Mouse (Mus musculus) embryonic facial prominence, embryonic 15.5 days (tissue): ENCODE data around the gene Pik3r6. TPM values are rescaled to one million over a fixed set of nuclear protein-coding genes. Genes with fewer than 3 reads are reported as not detected.

Experiments
- ATAC-seq: fragments of 200-750 bp; cut with Nextera tagmentation; 2 replicates; pipeline ENCODE4 v1.8.0; 2017; ENCODE audit warnings: low read depth, moderate TSS enrichment; ENCODE audit not compliant: insufficient number of reproducible peaks, low FRiP score, low TSS enrichment
- H3K27ac ChIP-seq: fragments of 300-500 bp; sonication (generic); replicated peaks from 2 replicates; pipeline ENCODE4 v1.5.1; 2015; ENCODE audit warnings: mild to moderate bottlenecking, inconsistent platforms
- H3K27me3 ChIP-seq: fragments of 300-500 bp; sonication (generic); 2 replicates; pipeline ENCODE4 v1.6.1; 2015; ENCODE audit warnings: inconsistent platforms
- H3K36me3 ChIP-seq: fragments of 300-500 bp; sonication (generic); 2 replicates; pipeline ENCODE4 v1.6.1; 2015; ENCODE audit warnings: mild to moderate bottlenecking, inconsistent platforms
- H3K4me1 ChIP-seq: fragments of 300-500 bp; sonication (generic); 2 replicates; pipeline ENCODE4 v1.6.1; 2015; ENCODE audit warnings: inconsistent platforms
- H3K4me2 ChIP-seq: fragments of 300-500 bp; sonication (generic); replicated peaks from 2 replicates; pipeline ENCODE4 v1.6.1; 2015; ENCODE audit warnings: mild to moderate bottlenecking, inconsistent platforms
- H3K4me3 ChIP-seq: fragments of 300-500 bp; sonication (generic); replicated peaks from 2 replicates; pipeline ENCODE4 v1.5.1; 2015; ENCODE audit warnings: mild to moderate bottlenecking, inconsistent platforms
- H3K9ac ChIP-seq: fragments of 300-500 bp; sonication (generic); 2 replicates; pipeline ENCODE4 v1.6.1; 2015; ENCODE audit warnings: inconsistent platforms
- H3K9me3 ChIP-seq: fragments of 300-500 bp; sonication (generic); replicated peaks from 2 replicates; pipeline ENCODE4 v1.6.1; 2016; ENCODE audit warnings: inconsistent platforms
- WGBS: fragments of 180-500 bp; shearing (Covaris S2); methylation state at CpG from one replicate; pipeline ENCODE4 v1.1.7; 2015; 5-methylcytosine and 5-hydroxymethylcytosine counted together
- polyA plus RNA-seq: library from polyadenylated mRNA; unstranded; fragments of >200 nt; fragmentation: Nextera tagmentation; extraction: Ambion mirVana; gene quantifications from 2 replicates; pipeline ENCODE4 v1.2.1, GENCODE M21; 2015

Pik3r6 gene
- polyA plus RNA-seq, 1 experiment from 2014 or later, result 3.9 TPM

GRCm38 (mm10) chr11:68536026-68536425 lies 33.2 kb downstream of the Pik3r6 start:
- Histone ChIP-seq H3K27me3 (no peaks in the 10 kb centered on the region), H3K9me3 (no peaks in the 10 kb centered on the region), H3K36me3 (no peaks in the 10 kb centered on the region), H3K4me2 (no peak overlapping the region), H3K4me1 (no peaks in the 10 kb centered on the region; the same call in 1 of the 2 replicates), H3K4me3 (no peak overlapping the region), H3K27ac (no peak overlapping the region), H3K9ac (no peak overlapping the region)
- 57% methylated on average over 4 of the region's 4 CpGs for WGBS
- no peak for ATAC-seq

GRCm38 (mm10) chr11:68536465-68536864 lies 33.6 kb downstream of the Pik3r6 start:
- no peaks in the 10 kb centered on the region for H3K4me1 ChIP-seq
- ATAC-seq, result no peak
- H3K27me3 ChIP-seq, result no peaks in the 10 kb centered on the region
- no peaks in the 10 kb centered on the region for H3K9me3 ChIP-seq
- H3K9ac ChIP-seq, result no peak overlapping the region
- H3K4me3 ChIP-seq, result no peak overlapping the region
- no peak overlapping the region for H3K27ac ChIP-seq
- WGBS, result 22% methylated on average over 4 of the region's 4 CpGs
- H3K36me3 ChIP-seq, result no peaks in the 10 kb centered on the region
- H3K4me2 ChIP-seq, result no peak overlapping the region

GRCm38 (mm10) chr11:68539621-68540020 lies 36.8 kb downstream of the Pik3r6 start:
- no peak overlapping the region for H3K27ac ChIP-seq
- H3K4me1 ChIP-seq, result peaks cover 2% of the 10 kb centered on the region; the same call in 1 of the 2 replicates
- H3K27me3 ChIP-seq, result no peaks in the 10 kb centered on the region
- 54% methylated on average over 5 of the region's 5 CpGs for WGBS
- no peak overlapping the region for H3K4me3 ChIP-seq
- H3K9me3 ChIP-seq, result no peaks in the 10 kb centered on the region
- H3K9ac ChIP-seq, result no peak overlapping the region
- H3K36me3 ChIP-seq, result no peaks in the 10 kb centered on the region
- H3K4me2 ChIP-seq, result no peak overlapping the region
- no peak for ATAC-seq

GRCm38 (mm10) chr11:68544554-68544953 lies 41.7 kb downstream of the Pik3r6 start:
- WGBS, result 15% methylated on average over 8 of the region's 8 CpGs
- Histone ChIP-seq H3K9me3 (no peaks in the 10 kb centered on the region), H3K27ac (no peak overlapping the region), H3K4me2 (no peak overlapping the region), H3K36me3 (no peaks in the 10 kb centered on the region), H3K27me3 (no peaks in the 10 kb centered on the region), H3K9ac (no peak overlapping the region), H3K4me3 (no peak overlapping the region), H3K4me1 (peaks cover 4% of the 10 kb centered on the region; the same call in 1 of the 2 replicates)
- no peak for ATAC-seq

GRCm38 (mm10) chr11:68545172-68545571 lies 42.4 kb downstream of the Pik3r6 start:
- H3K4me2 ChIP-seq, result no peak overlapping the region
- 39% methylated on average over 7 of the region's 7 CpGs for WGBS
- no peak overlapping the region for H3K4me3 ChIP-seq
- H3K9me3 ChIP-seq, result no peaks in the 10 kb centered on the region
- no peaks in the 10 kb centered on the region for H3K36me3 ChIP-seq
- peaks cover 4% of the 10 kb centered on the region; the same call in 1 of the 2 replicates for H3K4me1 ChIP-seq
- H3K9ac ChIP-seq, result no peak overlapping the region
- ATAC-seq, result no peak
- no peaks in the 10 kb centered on the region for H3K27me3 ChIP-seq
- no peak overlapping the region for H3K27ac ChIP-seq

GRCm38 (mm10) chr11:68545682-68546222 lies 42.9 kb downstream of the Pik3r6 start:
- no peaks in the 10 kb centered on the region for H3K36me3 ChIP-seq
- H3K9ac ChIP-seq, result no peak overlapping the region
- WGBS, result 68% methylated on average over 8 of the region's 8 CpGs
- no peaks in the 10 kb centered on the region for H3K9me3 ChIP-seq
- no peak for ATAC-seq
- no peak overlapping the region for H3K4me3 ChIP-seq
- no peak overlapping the region for H3K27ac ChIP-seq
- H3K4me2 ChIP-seq, result no peak overlapping the region
- no peaks in the 10 kb centered on the region for H3K27me3 ChIP-seq
- peaks cover 4% of the 10 kb centered on the region; the same call in 1 of the 2 replicates for H3K4me1 ChIP-seq

GRCm38 (mm10) chr11:68547484-68547883 lies 44.7 kb downstream of the Pik3r6 start:
- H3K9ac ChIP-seq, result no peak overlapping the region
- H3K27me3 ChIP-seq, result no peaks in the 10 kb centered on the region
- no peak for ATAC-seq
- 45% methylated on average over 2 of the region's 2 CpGs for WGBS
- no peak overlapping the region for H3K4me2 ChIP-seq
- peaks cover 4% of the 10 kb centered on the region; the same call in 1 of the 2 replicates for H3K4me1 ChIP-seq
- H3K27ac ChIP-seq, result no peak overlapping the region
- H3K9me3 ChIP-seq, result no peaks in the 10 kb centered on the region
- H3K36me3 ChIP-seq, result no peaks in the 10 kb centered on the region
- no peak overlapping the region for H3K4me3 ChIP-seq

GRCm38 (mm10) chr11:68549597-68549996 lies 46.8 kb downstream of the Pik3r6 start:
- Histone ChIP-seq H3K9ac (no peak overlapping the region), H3K9me3 (no peaks in the 10 kb centered on the region), H3K36me3 (no peaks in the 10 kb centered on the region), H3K27ac (no peak overlapping the region), H3K27me3 (no peaks in the 10 kb centered on the region), H3K4me3 (no peak overlapping the region), H3K4me2 (no peak overlapping the region), H3K4me1 (peaks cover 3% of the 10 kb centered on the region; the same call in 1 of the 2 replicates)
- 51% methylated on average over 3 of the region's 3 CpGs for WGBS
- no peak for ATAC-seq

- no peaks in the 10 kb centered on the region for H3K36me3 ChIP-seq
- no peak overlapping the region for H3K4me2 ChIP-seq
- 46% methylated on average over 4 of the region's 4 CpGs for WGBS
- ATAC-seq, result no peak
- H3K4me3 ChIP-seq, result no peak overlapping the region
- no peaks in the 10 kb centered on the region for H3K9me3 ChIP-seq
- no peak overlapping the region for H3K27ac ChIP-seq
- H3K9ac ChIP-seq, result no peak overlapping the region
- no peaks in the 10 kb centered on the region for H3K4me1 ChIP-seq
- no peaks in the 10 kb centered on the region for H3K27me3 ChIP-seq
These were observed 47.5 kb downstream of the Pik3r6 start for GRCm38 (mm10) chr11:68550358-68550757.

GRCm38 (mm10) chr11:68553981-68554471 lies 51.2 kb downstream of the Pik3r6 start:
- Histone ChIP-seq H3K27me3 (peaks cover 9% of the 10 kb centered on the region; the same call in 1 of the 2 replicates), H3K4me3 (no peak overlapping the region), H3K36me3 (no peaks in the 10 kb centered on the region), H3K4me2 (no peak overlapping the region), H3K9ac (no peak overlapping the region), H3K9me3 (no peaks in the 10 kb centered on the region), H3K27ac (no peak overlapping the region), H3K4me1 (peaks cover 7% of the 10 kb centered on the region; the same call in 1 of the 2 replicates)
- ATAC-seq, result no peak
- WGBS, result 36% methylated on average over 8 of the region's 8 CpGs

- Histone ChIP-seq H3K4me2 (peak within 1 kb of the TSS; percentile 37), H3K27me3 (peaks cover 9% of the 10 kb centered on the region; the same call in 1 of the 2 replicates), H3K27ac (no peak within 1 kb of the TSS), H3K4me3 (peak within 1 kb of the TSS; percentile 26), H3K36me3 (no peaks in the 10 kb centered on the region), H3K4me1 (peaks cover 7% of the 10 kb centered on the region; the same call in 1 of the 2 replicates), H3K9ac (no peak within 1 kb of the TSS), H3K9me3 (no peaks in the 10 kb centered on the region)
- ATAC-seq, result 0 out of 2 replicates have a peak, but pooled peaks have one; percentile 55
- WGBS, result 6% methylated on average over 37 of the region's 37 CpGs
These were observed 53.2 kb downstream of the Pik3r6 start, which contains the start of gene Mfsd6l for GRCm38 (mm10) chr11:68555918-68556584. Mfsd6l (plus strand) TSS chr11:68556186.
